Mouse (Mus musculus) megakaryocyte, adult 5-6 weeks (primary cell): ENCODE data around the gene Rhoq. TPM values are rescaled to one million over a fixed set of nuclear protein-coding genes. Genes with fewer than 3 reads are reported as not detected.

Experiments used
- ATAC-seq: 2 replicates; pipeline ENCODE4 v1.8.0; 2016; ENCODE audit warnings: mild to moderate bottlenecking, inconsistent platforms; ENCODE audit not compliant: poor library complexity, severe bottlenecking
- total RNA-seq, 2 experiments: library from RNA; stranded (forward) in 1 of 2; stranded (reverse) in 1 of 2; fragments of 153-499, 151-499 nt in 1 of 2; fragments of 221-1000, 200-1000 nt in 1 of 2; gene quantifications; 2 replicates each; pipeline versions ENCODE4 v1.2.3 to v1.2.4; 2015 to 2017

Rhoq gene
- total RNA-seq, 2 experiments from 2014 or later, result 17.8 to 25.2 TPM

DNA sequence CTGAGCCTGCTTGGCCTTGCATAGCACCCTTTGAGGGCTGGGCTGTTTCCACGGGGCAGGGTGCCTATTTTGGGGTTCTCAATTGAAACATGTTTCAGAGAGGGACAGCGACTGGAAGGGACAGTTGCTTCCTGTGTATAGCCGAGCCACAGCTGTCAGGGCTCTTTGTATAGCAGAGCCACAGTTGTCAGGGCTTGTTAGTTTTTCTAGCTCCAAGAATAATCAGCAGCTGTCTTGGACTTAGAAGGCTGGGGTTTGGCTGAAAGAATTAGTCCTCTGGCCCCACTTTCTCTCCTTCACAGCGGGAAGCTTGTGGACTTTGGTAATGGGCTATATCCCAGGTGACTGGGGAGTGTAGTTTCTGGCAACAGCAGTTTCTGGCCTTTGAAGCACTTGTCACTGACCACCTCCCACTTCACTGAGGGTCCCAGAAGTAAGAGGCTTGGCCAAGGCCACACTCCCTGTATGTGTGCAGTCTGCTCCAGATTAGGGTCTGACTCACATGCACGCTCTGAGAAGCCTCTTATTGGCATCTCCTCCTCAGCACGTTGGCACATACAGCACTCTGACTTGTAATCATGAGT, 25.8 kb downstream of the Rhoq start:
- ATAC-seq, result no peak

- ATAC-seq, result no peak
Observed at GRCm38 (mm10) chr17:86991306-86991705, 28.4 kb downstream of the Rhoq start.

DNA sequence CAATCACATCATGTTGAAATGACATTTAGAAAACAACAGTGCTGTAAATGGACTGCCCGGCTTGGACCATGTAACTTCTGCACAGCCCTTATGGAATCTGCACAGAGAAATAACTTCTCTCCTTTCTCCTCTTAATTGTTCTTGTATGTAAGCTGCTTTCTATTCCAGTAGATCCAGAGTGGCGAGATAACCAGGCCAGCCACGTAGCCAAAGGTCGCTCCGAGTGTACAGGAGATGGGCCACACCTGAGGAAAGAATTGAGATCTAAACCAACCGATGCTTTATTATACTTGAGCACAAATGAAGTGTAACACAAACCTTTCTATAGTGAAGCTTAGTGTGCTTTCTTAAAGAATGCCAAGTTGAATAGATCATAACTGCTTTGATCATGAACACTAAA, 34.4 kb downstream of the Rhoq start:
- ATAC-seq, result no peak

DNA sequence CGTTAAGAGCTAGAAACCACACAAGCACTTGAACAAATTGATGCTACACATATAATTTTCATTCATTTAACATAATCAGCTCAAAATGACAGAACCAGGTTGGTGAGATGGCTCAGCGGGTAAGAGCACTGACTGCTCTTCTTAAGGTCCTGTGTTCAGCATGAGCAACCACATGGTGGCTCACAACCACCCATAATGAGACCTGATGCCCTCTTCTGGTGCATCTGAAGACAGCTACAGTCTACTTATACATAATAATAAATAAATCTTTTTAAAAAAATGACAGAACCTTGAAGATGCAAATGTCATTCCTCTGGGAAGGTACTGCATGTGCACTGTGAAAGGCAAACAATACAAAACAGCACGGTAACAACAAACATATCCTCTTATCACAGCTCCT, 46.1 kb downstream of the Rhoq start:
- ATAC-seq, result no peak

GRCm38 (mm10) chr17:87011301-87012019, 48.6 kb downstream of the Rhoq start:
- ATAC-seq, result no peak

- no peak for ATAC-seq
Observed at GRCm38 (mm10) chr17:87019692-87020091, 56.8 kb downstream of the Rhoq start.

- ATAC-seq, result no peak
Observed at GRCm38 (mm10) chr17:87024491-87025242, 61.8 kb downstream of the Rhoq start.

GRCm38 (mm10) chr17:87025269-87025949, 62.5 kb downstream of the Rhoq start, which contains the start of the genes Pigf and Cript:
Pigf (minus strand) TSS chr17:87025406.
Cript (plus strand) TSS chr17:87025550.
- peak; percentile 95 for ATAC-seq

DNA sequence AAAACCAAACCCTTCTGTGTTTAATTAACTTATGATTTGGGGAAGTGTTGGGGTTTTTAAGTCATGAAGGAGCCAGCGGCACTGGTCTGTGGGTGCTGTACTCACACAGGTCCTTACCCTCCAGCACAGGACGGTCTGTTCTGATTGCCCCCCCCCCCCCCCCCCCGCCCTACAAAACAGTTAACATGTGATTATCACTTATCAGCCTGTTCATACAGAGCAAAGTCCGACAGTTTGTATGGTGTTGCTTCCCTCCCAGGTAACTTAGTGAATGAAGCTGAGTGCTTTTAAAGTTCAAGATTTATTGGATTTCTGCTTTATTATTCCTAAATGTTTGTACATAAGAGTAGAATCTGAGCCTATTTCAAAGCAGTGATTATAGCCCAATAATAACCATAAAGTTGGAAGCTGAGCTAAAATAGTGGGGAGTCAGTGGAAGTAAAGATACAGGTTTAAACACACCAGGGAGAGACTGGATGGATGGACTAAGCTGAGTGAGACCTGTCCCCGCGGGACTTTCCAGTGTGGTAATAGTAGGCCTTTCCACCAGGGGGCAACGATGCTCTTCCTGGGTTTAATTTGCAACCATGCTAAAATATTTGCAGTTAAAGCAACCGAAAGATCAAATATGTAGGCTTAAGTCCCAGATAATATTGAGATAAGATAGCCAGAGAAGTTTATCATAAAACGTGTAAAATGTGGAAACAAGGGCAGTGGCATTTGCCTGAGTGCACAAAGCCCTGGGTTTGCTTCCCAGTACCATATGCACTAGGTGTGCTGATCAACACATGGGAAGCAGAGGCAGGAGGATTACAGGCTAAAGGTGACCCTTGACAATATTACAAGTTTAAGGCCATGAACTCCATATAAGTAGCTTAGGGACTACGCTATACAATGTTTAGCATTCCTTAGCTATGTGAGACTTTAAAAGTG, 73.5 kb downstream of the Rhoq start:
- peak; percentile 88 for ATAC-seq

DNA sequence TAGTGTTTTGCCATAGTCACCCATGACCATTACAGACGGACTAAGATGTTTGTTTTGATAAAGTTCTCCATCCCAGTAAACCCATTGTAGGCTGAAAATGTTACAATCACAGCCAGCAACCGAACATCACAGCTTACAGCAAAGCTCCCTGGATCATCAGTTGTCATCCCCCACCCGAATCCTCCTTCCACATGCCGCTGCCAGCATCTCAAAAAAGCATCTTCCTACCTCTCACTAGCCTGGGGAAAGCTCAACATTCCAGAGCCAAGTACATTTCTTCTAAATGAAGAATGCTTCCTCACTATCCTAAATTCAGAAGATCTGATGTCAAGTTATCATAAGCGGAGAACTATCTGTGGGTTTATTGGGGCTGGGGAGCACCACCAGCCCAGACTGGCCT, 75.6 kb downstream of the Rhoq start:
- no peak for ATAC-seq

- no peak for ATAC-seq
Observed at GRCm38 (mm10) chr17:87041739-87042138, 78.9 kb downstream of the Rhoq start.

DNA sequence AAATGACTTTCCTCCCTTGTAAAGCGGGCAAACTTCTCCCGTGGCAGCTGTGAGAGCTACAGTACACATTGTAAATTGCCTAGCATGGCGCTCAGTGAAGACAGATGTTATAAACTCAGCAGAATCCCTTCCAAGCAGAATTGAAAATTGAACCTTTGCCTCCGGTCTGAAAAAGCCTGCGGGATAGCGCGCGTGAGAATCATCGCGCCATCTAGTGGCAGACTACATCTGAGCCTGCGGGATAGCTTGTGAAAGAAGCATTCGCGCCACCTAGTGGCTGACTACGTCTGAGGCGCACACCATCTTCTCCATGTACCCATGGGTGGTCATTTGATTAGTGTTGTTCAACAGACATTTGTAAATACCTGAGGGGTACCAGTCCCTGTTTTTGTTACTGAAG, 81.5 kb downstream of the Rhoq start:
- ATAC-seq, result peak; percentile 100

DNA sequence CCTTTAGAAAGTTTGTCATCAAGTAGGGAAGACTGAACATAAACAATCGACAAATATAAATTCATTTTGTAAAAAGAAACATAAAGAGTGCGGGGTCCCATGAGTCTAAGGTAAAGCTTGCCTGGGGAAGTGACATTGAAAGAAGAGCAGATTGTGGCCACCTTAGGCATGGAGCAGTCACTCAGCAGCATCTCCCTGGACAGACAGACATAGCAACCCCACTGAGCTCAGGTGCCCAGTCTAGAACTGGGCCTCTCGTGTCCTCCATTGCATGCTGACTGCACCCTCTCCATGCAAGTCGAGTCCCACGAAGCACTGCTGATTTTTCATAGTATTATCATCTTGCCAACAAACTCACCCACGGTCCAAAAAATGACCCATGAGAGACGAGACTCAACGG, 81.9 kb downstream of the Rhoq start:
- ATAC-seq, result no peak

Other genes starting within 250 kb of the Rhoq start
- 0.91 and 1.3 TPM in 2 replicates for gene Epas1, start 209.4 kb upstream of the Rhoq start, total RNA-seq (2015)
- gene Epas1, start 209.4 kb upstream of the Rhoq start, total RNA-seq (2017), result 0.07 and 0.33 TPM in 2 replicates
- gene Tmem247, start 45.7 kb upstream of the Rhoq start, total RNA-seq (2015), result not detected in 2 replicates
- not detected in 2 replicates for gene Tmem247, start 45.7 kb upstream of the Rhoq start, total RNA-seq (2017)
- gene Atp6v1e2, start 15.2 kb upstream of the Rhoq start, total RNA-seq (2015), result not detected in 2 replicates
- gene Atp6v1e2, start 15.2 kb upstream of the Rhoq start, total RNA-seq (2017), result not detected in 2 replicates
- 21.6 and 25.4 TPM in 2 replicates for gene Pigf, start 62.3 kb downstream of the Rhoq start, total RNA-seq (2015)
- 27.7 and 32.1 TPM in 2 replicates for gene Pigf, start 62.3 kb downstream of the Rhoq start, total RNA-seq (2017)
- 135 and 148 TPM in 2 replicates for gene Cript, start 62.5 kb downstream of the Rhoq start, total RNA-seq (2015)
- gene Cript, start 62.5 kb downstream of the Rhoq start, total RNA-seq (2017), result 71.6 and 93.9 TPM in 2 replicates
- 1.8 and 3.0 TPM in 2 replicates for gene Socs5, start 144.6 kb downstream of the Rhoq start, total RNA-seq (2015)
- 1.2 TPM in 2 replicates for gene Socs5, start 144.6 kb downstream of the Rhoq start, total RNA-seq (2017)